Mouse (Mus musculus) lung, embryonic 15.5 days (tissue): ENCODE measurements around the gene Trmt11. TPM values are rescaled to one million over a fixed set of nuclear protein-coding genes. Genes with fewer than 3 reads are reported as not detected.
"Not testable (repeated sequence)": the region's sequence is repeated elsewhere in the genome, so short reads cannot be mapped to it uniquely, and the experiment has no call there.

Experiments used
- ATAC-seq: fragments of 200-750 bp; cut with Nextera tagmentation; 2 replicates; pipeline ENCODE4 v1.8.0; 2017; ENCODE audit warnings: moderate number of reproducible peaks, borderline replicate concordance; ENCODE audit not compliant: low FRiP score, low TSS enrichment; ENCODE audit errors: extremely low read depth
- H3K27ac ChIP-seq: fragments of 300-500 bp; sonication (generic); 2 replicates; pipeline ENCODE4 v1.5.1; 2015; ENCODE audit warnings: moderate library complexity, mild to moderate bottlenecking, inconsistent platforms
- H3K27me3 ChIP-seq: fragments of 300-500 bp; sonication (generic); 2 replicates; pipeline ENCODE4 v1.6.1; 2015; ENCODE audit warnings: inconsistent platforms
- H3K36me3 ChIP-seq: fragments of 300-500 bp; sonication (generic); 2 replicates; pipeline ENCODE4 v1.6.1; 2015; ENCODE audit warnings: inconsistent platforms
- H3K4me1 ChIP-seq: fragments of 300-500 bp; sonication (generic); 2 replicates; pipeline ENCODE4 v1.6.1; 2015; ENCODE audit warnings: inconsistent platforms
- H3K4me2 ChIP-seq: fragments of 300-500 bp; sonication (generic); 2 replicates; pipeline ENCODE4 v1.6.1; 2015; ENCODE audit warnings: inconsistent platforms, mild to moderate bottlenecking, moderate library complexity
- H3K4me3 ChIP-seq: fragments of 300-500 bp; sonication (generic); 2 replicates; pipeline ENCODE4 v1.5.1; 2015; ENCODE audit warnings: mild to moderate bottlenecking, inconsistent platforms
- H3K9ac ChIP-seq: fragments of 300-500 bp; sonication (generic); 2 replicates; pipeline ENCODE4 v1.6.1; 2015; ENCODE audit warnings: inconsistent platforms
- H3K9me3 ChIP-seq: fragments of 300-500 bp; sonication (generic); 2 replicates; pipeline ENCODE4 v1.6.1; 2016; ENCODE audit warnings: inconsistent platforms
- WGBS: fragments of 180-500 bp; shearing (Covaris S2); methylation state at CpG from one replicate; pipeline ENCODE4 v1.1.7; 2015; 5-methylcytosine and 5-hydroxymethylcytosine counted together
- polyA plus RNA-seq: library from polyadenylated mRNA; unstranded; fragments of >200 nt; fragmentation: Nextera tagmentation; extraction: Ambion mirVana; gene quantifications from 2 replicates; pipeline ENCODE4 v1.2.1, GENCODE M21; 2015

Trmt11 gene
- 27.0 and 27.1 TPM in 2 replicates for polyA plus RNA-seq

- H3K4me1 ChIP-seq: peaks cover 13% of the 10 kb centered on the region
- under 1% methylated on average over 28 of the region's 28 CpGs for WGBS
Measured at GRCm38 (mm10) chr10:30600542-30600966, at the start of gene Trmt11. Gene Trmt11, minus strand, starts transcription at chr10:30600749.

GRCm38 (mm10) chr10:30647681-30648080 lies 47.1 kb upstream of the Trmt11 start:
- WGBS: 27% methylated on average over 2 of the region's 2 CpGs
- Histone ChIP-seq H3K27me3 (no peaks in the 10 kb centered on the region), H3K4me2 (no peak overlapping the region), H3K4me1 (no peaks in the 10 kb centered on the region), H3K9me3 (no peaks in the 10 kb centered on the region), H3K36me3 (peaks cover 3% of the 10 kb centered on the region; the same call in 1 of the 2 replicates), H3K4me3 (no peak overlapping the region), H3K27ac (no peak overlapping the region), H3K9ac (no peak overlapping the region)
- ATAC-seq: no peak

More at GRCm38 (mm10) chr10:30600542-30600966, at the start of gene Trmt11:
- peak within 1 kb of the TSS; percentile 71 for H3K4me2 ChIP-seq
- peaks cover 14% of the 10 kb centered on the region for H3K36me3 ChIP-seq
- peak within 1 kb of the TSS; percentile 82 for H3K9ac ChIP-seq
- ATAC-seq: peak; percentile 96; the same call in 1 of the 2 replicates
- H3K9me3 ChIP-seq: no peaks in the 10 kb centered on the region
- peak within 1 kb of the TSS; percentile 85 for H3K27ac ChIP-seq
- peak within 1 kb of the TSS; percentile 79 for H3K4me3 ChIP-seq
- no peaks in the 10 kb centered on the region for H3K27me3 ChIP-seq

GRCm38 (mm10) chr10:30638216-30638615 lies 37.7 kb upstream of the Trmt11 start:
- Histone ChIP-seq H3K4me3 (no peak overlapping the region), H3K36me3 (no peaks in the 10 kb centered on the region), H3K27ac (no peak overlapping the region), H3K4me2 (no peak overlapping the region), H3K4me1 (no peaks in the 10 kb centered on the region), H3K9me3 (no peaks in the 10 kb centered on the region), H3K9ac (no peak overlapping the region), H3K27me3 (no peaks in the 10 kb centered on the region)
- 72% methylated on average over 3 of the region's 3 CpGs for WGBS
- ATAC-seq: no peak

GRCm38 (mm10) chr10:30636474-30637154 lies 36.1 kb upstream of the Trmt11 start:
- not testable (repeated sequence) for H3K9ac ChIP-seq, H3K36me3 ChIP-seq, H3K27me3 ChIP-seq, H3K4me3 ChIP-seq, H3K4me1 ChIP-seq, H3K9me3 ChIP-seq, H3K27ac ChIP-seq, H3K4me2 ChIP-seq, ATAC-seq
- 77% methylated on average over 1 of the region's 1 CpGs for WGBS

GRCm38 (mm10) chr10:30632718-30633117 lies 32.2 kb upstream of the Trmt11 start:
- WGBS: 89% methylated on average over 1 of the region's 1 CpGs
- no peak overlapping the region for H3K4me2 ChIP-seq
- H3K9ac ChIP-seq: no peak overlapping the region
- H3K4me3 ChIP-seq: no peak overlapping the region
- no peaks in the 10 kb centered on the region for H3K36me3 ChIP-seq
- no peak for ATAC-seq
- H3K27ac ChIP-seq: no peak overlapping the region
- no peaks in the 10 kb centered on the region for H3K9me3 ChIP-seq
- H3K27me3 ChIP-seq: no peaks in the 10 kb centered on the region
- H3K4me1 ChIP-seq: no peaks in the 10 kb centered on the region

- Histone ChIP-seq H3K9me3 (no peaks in the 10 kb centered on the region), H3K4me3 (no peak overlapping the region), H3K27me3 (no peaks in the 10 kb centered on the region), H3K36me3 (no peaks in the 10 kb centered on the region), H3K4me1 (no peaks in the 10 kb centered on the region), H3K27ac (no peak overlapping the region), H3K4me2 (no peak overlapping the region), H3K9ac (no peak overlapping the region)
- ATAC-seq: no peak
Measured at GRCm38 (mm10) chr10:30629977-30630376, 29.4 kb upstream of the Trmt11 start.

GRCm38 (mm10) chr10:30629513-30629912 lies 29.0 kb upstream of the Trmt11 start, which contains the start of gene Hint3:
Gene Hint3, minus strand, starts transcription at chr10:30629632.
- H3K4me3 ChIP-seq: no peak within 1 kb of the TSS

GRCm38 (mm10) chr10:30628444-30628843 lies 27.9 kb upstream of the Trmt11 start:
- not testable (repeated sequence) for H3K27ac ChIP-seq, H3K9me3 ChIP-seq, ATAC-seq, H3K9ac ChIP-seq, H3K27me3 ChIP-seq, H3K36me3 ChIP-seq, H3K4me2 ChIP-seq, H3K4me3 ChIP-seq, H3K4me1 ChIP-seq
- WGBS: 88% methylated on average over 11 of the region's 11 CpGs

More at GRCm38 (mm10) chr10:30629513-30629912, 29.0 kb upstream of the Trmt11 start, which contains the start of gene Hint3:
- ATAC-seq: no peak
- H3K27me3 ChIP-seq: no peaks in the 10 kb centered on the region
- H3K4me1 ChIP-seq: no peaks in the 10 kb centered on the region
- no peak within 1 kb of the TSS for H3K4me2 ChIP-seq
- H3K36me3 ChIP-seq: no peaks in the 10 kb centered on the region
- no peak within 1 kb of the TSS for H3K9ac ChIP-seq
- no peak within 1 kb of the TSS for H3K27ac ChIP-seq
- WGBS: 70% methylated on average over 3 of the region's 3 CpGs
- H3K9me3 ChIP-seq: no peaks in the 10 kb centered on the region

GRCm38 (mm10) chr10:30627548-30627947 lies 27.0 kb upstream of the Trmt11 start:
- no peaks in the 10 kb centered on the region for H3K36me3 ChIP-seq
- 18% methylated on average over 1 of the region's 1 CpGs for WGBS
- peak overlapping the region; percentile 47; the same call in 1 of the 2 replicates for H3K27ac ChIP-seq
- no peak overlapping the region for H3K9ac ChIP-seq
- H3K9me3 ChIP-seq: no peaks in the 10 kb centered on the region
- no peak overlapping the region for H3K4me3 ChIP-seq
- no peak overlapping the region for H3K4me2 ChIP-seq
- no peaks in the 10 kb centered on the region for H3K4me1 ChIP-seq
- peak; percentile 49; the same call in 1 of the 2 replicates for ATAC-seq
- H3K27me3 ChIP-seq: no peaks in the 10 kb centered on the region

- no peaks in the 10 kb centered on the region for H3K9me3 ChIP-seq
- H3K4me1 ChIP-seq: no peaks in the 10 kb centered on the region
- 60% methylated on average over 5 of the region's 5 CpGs for WGBS
- no peak overlapping the region for H3K9ac ChIP-seq
- no peaks in the 10 kb centered on the region for H3K36me3 ChIP-seq
- peak overlapping the region; percentile 29 for H3K27ac ChIP-seq
- H3K4me3 ChIP-seq: no peak overlapping the region
- H3K4me2 ChIP-seq: no peak overlapping the region
- H3K27me3 ChIP-seq: no peaks in the 10 kb centered on the region
- ATAC-seq: no peak
Measured at GRCm38 (mm10) chr10:30624161-30625019, 23.8 kb upstream of the Trmt11 start.

GRCm38 (mm10) chr10:30622928-30623327 lies 22.4 kb upstream of the Trmt11 start:
- H3K9ac ChIP-seq: no peak overlapping the region
- no peak overlapping the region for H3K4me2 ChIP-seq
- no peaks in the 10 kb centered on the region for H3K36me3 ChIP-seq
- H3K9me3 ChIP-seq: no peaks in the 10 kb centered on the region
- H3K27ac ChIP-seq: no peak overlapping the region
- no peak overlapping the region for H3K4me3 ChIP-seq
- H3K27me3 ChIP-seq: no peaks in the 10 kb centered on the region
- no peaks in the 10 kb centered on the region for H3K4me1 ChIP-seq
- no peak for ATAC-seq

GRCm38 (mm10) chr10:30618918-30619210 lies 18.3 kb upstream of the Trmt11 start:
- WGBS: 43% methylated on average over 3 of the region's 3 CpGs
- Histone ChIP-seq H3K27me3 (no peaks in the 10 kb centered on the region), H3K9ac (peak overlapping the region; percentile 32), H3K4me3 (peak overlapping the region; percentile 82), H3K4me1 (no peaks in the 10 kb centered on the region), H3K9me3 (no peaks in the 10 kb centered on the region), H3K36me3 (no peaks in the 10 kb centered on the region), H3K4me2 (peak overlapping the region; percentile 61), H3K27ac (peak overlapping the region; percentile 97)
- no peak for ATAC-seq
